Mouse (Mus musculus) kidney, embryonic 15.5 days (tissue): Measurements from ENCODE around the gene Fgfr2. TPM values are rescaled to one million over a fixed set of nuclear protein-coding genes. Genes with fewer than 3 reads are reported as not detected.
"Not testable (repeated sequence)": the region's sequence is repeated elsewhere in the genome, so short reads cannot be mapped to it uniquely, and the experiment has no call there.

ENCODE experiments used
- ATAC-seq: fragments of 200-750 bp; cut with Nextera tagmentation; replicated peaks from 2 replicates; pipeline ENCODE4 v1.8.0; 2017; ENCODE audit warnings: moderate TSS enrichment; ENCODE audit not compliant: low FRiP score
- H3K27ac ChIP-seq: fragments of 300-500 bp; sonication (generic); 2 replicates; pipeline ENCODE4 v1.5.1; 2015; ENCODE audit warnings: mild to moderate bottlenecking, inconsistent platforms
- H3K27me3 ChIP-seq: fragments of 300-500 bp; sonication (generic); 2 replicates; pipeline ENCODE4 v1.6.1; 2015; ENCODE audit warnings: inconsistent platforms
- H3K36me3 ChIP-seq: fragments of 300-500 bp; sonication (generic); 2 replicates; pipeline ENCODE4 v1.6.1; 2015; ENCODE audit warnings: inconsistent platforms
- H3K4me1 ChIP-seq: fragments of 300-500 bp; sonication (generic); 2 replicates; pipeline ENCODE4 v1.6.1; 2015; ENCODE audit warnings: inconsistent platforms
- H3K4me2 ChIP-seq: fragments of 300-500 bp; sonication (generic); 2 replicates; pipeline ENCODE4 v1.6.1; 2015; ENCODE audit warnings: moderate library complexity, mild to moderate bottlenecking, inconsistent platforms
- H3K4me3 ChIP-seq: fragments of 300-500 bp; sonication (generic); replicated peaks from 2 replicates; pipeline ENCODE4 v1.5.1; 2015; ENCODE audit warnings: mild to moderate bottlenecking, inconsistent platforms
- H3K9ac ChIP-seq: fragments of 300-500 bp; sonication (generic); 2 replicates; pipeline ENCODE4 v1.6.1; 2015; ENCODE audit warnings: mild to moderate bottlenecking, inconsistent platforms
- H3K9me3 ChIP-seq: fragments of 300-500 bp; sonication (generic); replicated peaks from 2 replicates; pipeline ENCODE4 v1.6.1; 2016; ENCODE audit warnings: inconsistent platforms
- WGBS: fragments of 180-500 bp; shearing (Covaris S2); methylation state at CpG from one replicate; pipeline ENCODE4 v1.1.7; 2015; ENCODE audit warnings: mixed read lengths; 5-methylcytosine and 5-hydroxymethylcytosine counted together
- polyA plus RNA-seq: library from polyadenylated mRNA; unstranded; fragments of >200 nt; fragmentation: Nextera tagmentation; extraction: Ambion mirVana; gene quantifications from 2 replicates; pipeline ENCODE4 v1.2.1, GENCODE M21; 2015

Fgfr2 gene
- polyA plus RNA-seq, 1 experiment from 2014 or later = 104 TPM

- no peak overlapping the region for H3K4me2 ChIP-seq
- peak overlapping the region; percentile 47; the same call in 1 of the 2 replicates for H3K27ac ChIP-seq
- no peak overlapping the region for H3K4me3 ChIP-seq
- H3K9me3 ChIP-seq = no peaks in the 10 kb centered on the region
- 81% methylated on average over 20 of the region's 20 CpGs for WGBS
- no peaks in the 10 kb centered on the region for H3K36me3 ChIP-seq
- H3K27me3 ChIP-seq = no peaks in the 10 kb centered on the region
- H3K9ac ChIP-seq = no peak overlapping the region
- ATAC-seq = no peak
- peaks cover 10% of the 10 kb centered on the region for H3K4me1 ChIP-seq
These were observed 452.9 kb downstream of the Fgfr2 start for GRCm38 (mm10) chr7:132669999-132670862.

- no peaks in the 10 kb centered on the region for H3K36me3 ChIP-seq
- H3K27me3 ChIP-seq = no peaks in the 10 kb centered on the region
- ATAC-seq = no peak
- H3K9me3 ChIP-seq = no peaks in the 10 kb centered on the region
- H3K4me3 ChIP-seq = no peak overlapping the region
- peaks cover under 1% of the 10 kb centered on the region; the same call in 1 of the 2 replicates for H3K4me1 ChIP-seq
- H3K9ac ChIP-seq = no peak overlapping the region
- H3K4me2 ChIP-seq = no peak overlapping the region
- peak overlapping the region; percentile 67 for H3K27ac ChIP-seq
- WGBS = 60% methylated on average over 2 of the region's 2 CpGs
These were observed 454.5 kb downstream of the Fgfr2 start for GRCm38 (mm10) chr7:132668604-132669003.

- H3K27me3 ChIP-seq = no peaks in the 10 kb centered on the region
- WGBS = 72% methylated on average over 4 of the region's 4 CpGs
- no peak for ATAC-seq
- H3K4me2 ChIP-seq = no peak overlapping the region
- no peaks in the 10 kb centered on the region for H3K36me3 ChIP-seq
- no peaks in the 10 kb centered on the region for H3K4me1 ChIP-seq
- no peak overlapping the region for H3K27ac ChIP-seq
- H3K9me3 ChIP-seq = no peaks in the 10 kb centered on the region
- H3K9ac ChIP-seq = no peak overlapping the region
- no peak overlapping the region for H3K4me3 ChIP-seq
These were observed 456.6 kb downstream of the Fgfr2 start for GRCm38 (mm10) chr7:132666516-132666915.

DNA sequence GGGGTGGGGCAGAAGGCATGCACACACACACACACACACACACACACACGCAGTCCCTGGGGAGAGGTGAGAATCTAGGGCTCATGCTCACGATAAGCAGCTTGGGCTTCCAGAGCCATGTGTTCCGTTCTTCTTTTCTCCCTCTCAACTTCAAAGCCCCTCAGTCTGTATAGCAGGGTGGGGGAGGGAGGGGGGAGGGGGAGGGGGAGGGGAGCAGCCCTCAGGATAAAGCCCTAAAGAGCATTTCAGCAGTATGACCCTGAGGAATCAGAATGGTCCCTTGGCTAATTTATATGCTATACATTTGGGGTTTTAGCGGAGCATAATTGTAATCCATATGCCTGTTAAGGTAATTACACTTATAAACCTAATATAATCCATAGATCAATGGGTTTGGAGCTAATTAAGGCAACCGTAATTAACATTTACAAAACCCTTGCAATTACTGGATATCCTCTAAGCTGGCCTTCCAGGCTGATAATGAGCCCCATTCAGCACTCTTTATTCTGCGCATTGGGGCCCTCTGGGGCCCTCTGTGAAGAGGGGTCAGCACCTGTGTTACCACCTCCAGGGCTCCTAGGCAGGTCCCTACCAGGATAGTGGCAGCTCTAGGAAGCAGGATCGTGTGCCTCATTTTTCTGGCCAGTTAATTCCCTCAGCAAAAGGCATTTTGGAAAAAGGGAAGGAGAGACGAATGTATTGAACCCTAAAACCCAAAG lies 457.3 kb downstream of the Fgfr2 start:
- ATAC-seq = no peak
- peaks cover 2% of the 10 kb centered on the region; the same call in 1 of the 2 replicates for H3K4me1 ChIP-seq
- no peaks in the 10 kb centered on the region for H3K9me3 ChIP-seq
- no peak overlapping the region for H3K27ac ChIP-seq
- no peaks in the 10 kb centered on the region for H3K27me3 ChIP-seq
- H3K4me2 ChIP-seq = no peak overlapping the region
- no peak overlapping the region for H3K4me3 ChIP-seq
- no peak overlapping the region for H3K9ac ChIP-seq
- 49% methylated on average over 7 of the region's 8 CpGs for WGBS
- no peaks in the 10 kb centered on the region for H3K36me3 ChIP-seq

DNA sequence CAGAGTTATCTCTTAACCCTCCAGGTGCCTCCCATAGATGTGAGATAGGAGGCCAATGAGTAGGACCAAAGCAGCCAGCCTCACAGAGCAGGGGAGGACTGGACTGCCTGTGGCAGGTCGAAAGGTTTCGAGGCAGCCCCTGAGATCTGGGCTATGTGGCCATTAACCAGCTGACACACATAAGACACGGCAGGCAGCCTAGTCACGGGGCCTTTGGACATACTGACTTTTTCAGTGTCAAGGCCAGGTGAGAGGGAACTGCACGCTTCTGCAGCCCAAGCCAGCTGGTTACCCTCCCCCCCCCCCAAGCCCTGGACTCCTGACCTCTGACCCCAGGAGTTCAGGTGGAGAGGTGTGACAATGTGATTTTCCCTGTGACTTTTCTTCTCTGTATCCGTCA lies 458.3 kb downstream of the Fgfr2 start:
- Histone ChIP-seq H3K27me3 (no peaks in the 10 kb centered on the region), H3K9me3 (no peaks in the 10 kb centered on the region), H3K4me3 (no peak overlapping the region), H3K4me1 (peaks cover 10% of the 10 kb centered on the region), H3K27ac (no peak overlapping the region), H3K9ac (no peak overlapping the region), H3K4me2 (no peak overlapping the region), H3K36me3 (no peaks in the 10 kb centered on the region)
- no peak for ATAC-seq
- WGBS = 73% methylated on average over 6 of the region's 6 CpGs

DNA sequence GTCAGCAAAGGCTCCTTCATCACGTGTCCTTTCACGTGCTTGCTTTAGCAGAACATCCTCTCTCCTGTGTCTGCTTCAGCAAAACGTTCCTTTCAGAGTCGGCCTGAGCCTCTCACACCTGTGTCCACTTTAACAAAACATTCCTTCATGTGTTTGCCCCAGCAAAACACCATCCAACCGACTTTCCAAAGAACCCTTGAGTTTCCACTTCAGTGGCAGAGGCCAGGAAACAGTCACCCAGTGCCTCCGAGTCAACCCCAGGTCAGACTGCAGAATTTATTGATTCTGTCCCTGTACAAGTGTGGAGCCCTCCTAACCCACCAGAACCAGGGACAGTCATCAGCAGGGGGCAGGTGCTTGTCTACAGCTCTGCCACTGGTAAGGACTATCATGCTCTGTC lies 460.3 kb downstream of the Fgfr2 start:
- not testable (repeated sequence) for H3K36me3 ChIP-seq, H3K9me3 ChIP-seq, H3K4me3 ChIP-seq, H3K4me2 ChIP-seq, H3K9ac ChIP-seq, H3K27me3 ChIP-seq, H3K27ac ChIP-seq, ATAC-seq
- peaks cover 30% of the 10 kb centered on the region for H3K4me1 ChIP-seq
- 59% methylated on average over 6 of the region's 6 CpGs for WGBS

GRCm38 (mm10) chr7:132659633-132660032 lies 463.5 kb downstream of the Fgfr2 start:
- no peaks in the 10 kb centered on the region for H3K9me3 ChIP-seq
- no peaks in the 10 kb centered on the region for H3K27me3 ChIP-seq
- H3K36me3 ChIP-seq = no peaks in the 10 kb centered on the region
- H3K4me2 ChIP-seq = no peak overlapping the region
- no peak overlapping the region for H3K9ac ChIP-seq
- ATAC-seq = no peak
- H3K4me3 ChIP-seq = no peak overlapping the region
- WGBS = 61% methylated on average over 7 of the region's 7 CpGs
- H3K4me1 ChIP-seq = peaks cover 48% of the 10 kb centered on the region
- H3K27ac ChIP-seq = 0 out of 2 replicates have a peak overlapping the region, but pooled peaks have one; percentile 41

DNA sequence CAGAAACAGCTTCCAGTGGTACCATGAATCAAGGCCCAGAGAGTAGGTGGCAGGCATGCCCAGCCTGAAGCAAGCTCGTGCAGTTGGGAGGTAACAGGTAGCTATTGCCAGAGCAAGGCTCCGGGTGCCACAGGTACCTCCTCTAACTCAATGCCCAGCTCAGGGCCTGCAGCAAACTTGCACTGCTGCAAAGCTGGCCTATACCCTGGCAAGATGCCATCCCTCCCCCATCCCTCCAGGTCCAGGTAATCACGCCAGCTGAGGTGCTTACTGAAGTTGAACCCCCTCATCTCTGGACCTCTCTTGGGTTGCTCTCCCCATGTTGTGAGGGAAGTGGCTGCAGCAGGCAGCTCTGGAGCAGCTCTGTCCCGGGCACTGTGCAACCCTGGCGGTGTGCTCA lies 464.5 kb downstream of the Fgfr2 start:
- H3K4me3 ChIP-seq = no peak overlapping the region
- H3K4me1 ChIP-seq = peaks cover 48% of the 10 kb centered on the region
- H3K27me3 ChIP-seq = no peaks in the 10 kb centered on the region
- H3K9ac ChIP-seq = peak overlapping the region; percentile 22; the same call in 1 of the 2 replicates
- no peak for ATAC-seq
- no peaks in the 10 kb centered on the region for H3K36me3 ChIP-seq
- H3K27ac ChIP-seq = peak overlapping the region; percentile 63
- no peaks in the 10 kb centered on the region for H3K9me3 ChIP-seq
- no peak overlapping the region for H3K4me2 ChIP-seq
- 78% methylated on average over 5 of the region's 5 CpGs for WGBS

DNA sequence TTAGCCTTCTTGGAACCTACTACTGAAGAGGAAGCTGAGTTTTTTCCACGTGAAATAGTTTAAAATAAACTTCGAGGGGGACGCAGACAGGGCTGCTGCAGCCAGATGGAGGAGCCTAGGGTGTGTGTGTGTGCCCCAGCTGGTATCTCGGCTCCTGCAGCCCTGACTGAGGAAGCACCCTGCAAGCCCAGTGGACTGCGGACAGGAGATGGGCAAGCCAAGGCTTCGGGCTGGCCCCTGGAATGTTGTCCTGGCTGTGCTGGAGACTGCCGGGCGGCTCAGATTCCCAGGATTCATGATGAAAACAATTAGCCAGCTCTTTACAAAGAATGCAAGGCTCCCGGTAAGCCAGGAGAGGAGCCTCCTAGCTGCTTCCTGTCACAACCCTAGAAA lies 465.1 kb downstream of the Fgfr2 start:
- Histone ChIP-seq H3K4me1 (peaks cover 48% of the 10 kb centered on the region), H3K4me3 (no peak overlapping the region), H3K9me3 (no peaks in the 10 kb centered on the region), H3K36me3 (no peaks in the 10 kb centered on the region), H3K27me3 (no peaks in the 10 kb centered on the region), H3K27ac (peak overlapping the region; percentile 63), H3K4me2 (0 out of 2 replicates have a peak overlapping the region, but pooled peaks have one; percentile 18), H3K9ac (no peak overlapping the region)
- ATAC-seq = peak; percentile 41; the same call in 1 of the 2 replicates
- 5% methylated on average over 9 of the region's 9 CpGs for WGBS

- WGBS = 47% methylated on average over 14 of the region's 14 CpGs
- peak overlapping the region; percentile 63 for H3K27ac ChIP-seq
- no peaks in the 10 kb centered on the region for H3K27me3 ChIP-seq
- H3K4me1 ChIP-seq = peaks cover 48% of the 10 kb centered on the region
- H3K4me2 ChIP-seq = no peak overlapping the region
- no peak overlapping the region for H3K4me3 ChIP-seq
- no peak for ATAC-seq
- H3K36me3 ChIP-seq = no peaks in the 10 kb centered on the region
- H3K9me3 ChIP-seq = no peaks in the 10 kb centered on the region
- H3K9ac ChIP-seq = no peak overlapping the region
These were observed 465.6 kb downstream of the Fgfr2 start for GRCm38 (mm10) chr7:132657371-132658057.

- H3K4me1 ChIP-seq = peaks cover 48% of the 10 kb centered on the region
- no peaks in the 10 kb centered on the region for H3K27me3 ChIP-seq
- no peaks in the 10 kb centered on the region for H3K9me3 ChIP-seq
- H3K4me2 ChIP-seq = peak overlapping the region; percentile 23; the same call in 1 of the 2 replicates
- peak overlapping the region; percentile 78 for H3K27ac ChIP-seq
- H3K36me3 ChIP-seq = no peaks in the 10 kb centered on the region
- WGBS = 3% methylated on average over 3 of the region's 3 CpGs
- H3K9ac ChIP-seq = no peak overlapping the region
- H3K4me3 ChIP-seq = no peak overlapping the region
- ATAC-seq = peak; percentile 33; the same call in 1 of the 2 replicates
These were observed 466.6 kb downstream of the Fgfr2 start for GRCm38 (mm10) chr7:132656548-132656947.
